Mouse (Mus musculus): ENCODE results near the gene Pik3r4.

Gene Pik3r4

GRCm38 (mm10) chr9:105642460-105643371 is at the start of gene Pik3r4:
Gene Pik3r4, plus strand, starts transcription at chr9:105642978.
- peak; percentile 99 for DNase-seq (ENCODE audit: low read depth, low spot score)

DNA sequence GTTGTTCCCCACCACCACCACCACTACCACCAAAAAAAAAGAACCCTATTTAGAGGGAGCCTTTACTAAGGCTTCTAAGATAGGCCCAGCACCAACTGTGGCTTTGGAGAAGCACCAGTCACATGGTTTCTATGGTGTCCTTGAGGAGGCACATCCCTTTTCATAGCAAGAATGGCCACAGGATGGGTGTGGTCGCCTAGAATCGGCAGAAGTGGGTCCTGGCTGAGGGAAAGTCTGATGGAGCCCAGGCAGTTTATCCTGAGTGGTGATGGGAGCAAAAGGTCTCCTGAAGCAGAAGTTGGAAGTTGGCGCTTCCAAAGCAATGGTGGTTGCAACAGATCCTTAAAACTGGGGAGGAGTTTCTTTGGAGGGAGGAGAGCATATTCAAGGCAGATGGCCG is 43.9 kb upstream of the Pik3r4 start:
- peak; percentile 63 for DNase-seq (ENCODE audit: low read depth, low spot score)

- no peak for DNase-seq (ENCODE audit: low read depth, low spot score)
Measured at GRCm38 (mm10) chr9:105611980-105612771, 30.6 kb upstream of the Pik3r4 start.

DNA sequence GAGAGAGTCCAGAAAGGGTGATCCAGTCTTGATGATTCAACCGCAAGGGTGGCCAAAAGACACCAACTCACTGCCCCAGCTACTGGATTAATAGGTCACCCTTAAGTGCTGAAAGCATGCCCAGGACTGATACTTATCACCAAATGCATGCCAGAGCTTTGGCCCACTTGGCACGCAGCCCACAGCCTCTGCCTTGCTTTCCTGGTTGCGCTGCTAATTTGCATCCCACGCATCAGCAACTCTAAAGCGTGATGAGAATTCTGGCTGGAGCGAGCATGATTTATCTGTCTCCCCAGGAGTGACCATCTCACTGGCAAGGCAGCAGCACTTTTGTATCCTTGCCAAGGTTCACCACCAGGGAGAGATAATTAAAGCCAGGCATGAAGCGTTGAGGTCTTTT is 29.9 kb upstream of the Pik3r4 start:
- no peak for DNase-seq (ENCODE audit: low read depth, low spot score)

DNA sequence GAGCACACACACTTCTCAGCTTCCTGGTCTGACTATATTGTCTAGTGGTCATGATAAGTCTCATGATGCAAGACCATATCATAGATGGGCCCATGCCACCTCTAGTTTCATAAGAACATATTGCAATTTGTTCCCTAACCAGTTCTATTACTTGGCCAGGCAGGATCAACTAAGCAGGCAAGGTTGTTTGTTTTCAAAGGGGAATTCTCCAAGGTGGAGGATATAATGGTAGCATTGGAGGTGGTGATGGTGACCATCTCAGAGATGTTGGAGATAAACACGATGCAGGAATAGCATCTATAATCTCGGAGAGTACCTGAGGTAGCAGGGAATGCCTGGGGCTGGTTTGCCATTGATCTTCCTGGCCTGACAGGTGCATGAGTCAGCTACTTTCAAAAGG is 26.8 kb upstream of the Pik3r4 start:
- DNase-seq (ENCODE audit: low read depth, low spot score) = no peak

GRCm38 (mm10) chr9:105617274-105617673 is 25.5 kb upstream of the Pik3r4 start:
- peak; percentile 70 for DNase-seq (ENCODE audit: low read depth, low spot score)

DNA sequence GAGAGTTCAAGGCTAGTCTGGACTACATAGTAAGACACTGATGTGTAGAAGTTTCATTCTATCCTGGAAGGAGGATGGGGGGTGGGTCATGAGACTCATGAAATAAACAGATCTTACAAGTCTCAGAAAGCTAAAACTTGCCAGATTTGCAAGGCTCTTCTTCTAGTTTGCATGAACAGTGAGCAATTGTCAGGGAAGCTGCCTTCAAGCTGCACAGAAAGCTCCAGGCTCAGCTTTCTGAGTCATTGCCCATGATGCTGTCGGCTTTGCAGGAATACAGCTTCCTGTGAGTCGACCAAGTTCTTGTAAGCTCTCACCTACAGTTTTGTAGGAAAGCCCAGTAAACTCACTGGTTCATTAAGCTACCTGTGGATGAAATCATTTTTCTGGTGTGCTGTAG is 8.8 kb upstream of the Pik3r4 start:
- no peak for DNase-seq (ENCODE audit: low read depth, low spot score)

DNA sequence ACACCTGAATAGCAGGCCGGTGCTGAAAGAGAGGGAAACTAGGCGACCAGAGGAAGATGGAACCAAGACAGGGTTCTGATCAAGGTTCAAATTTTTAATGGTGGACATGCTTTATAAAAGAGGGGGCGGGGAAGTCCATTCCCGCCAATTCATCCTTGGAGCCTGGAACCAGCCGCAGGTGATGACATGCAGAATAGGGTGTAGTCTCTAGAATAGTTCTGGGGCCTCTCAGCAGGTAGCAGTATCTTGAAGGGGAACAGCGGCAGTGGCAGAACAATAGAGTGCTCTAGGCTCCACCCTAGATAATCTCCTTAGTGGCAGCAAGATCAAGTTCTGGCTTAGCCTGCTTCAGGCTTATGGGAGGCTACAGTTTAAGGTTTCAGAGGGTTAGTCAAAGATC is 1.4 kb upstream of the Pik3r4 start:
- peak; percentile 83 for DNase-seq (ENCODE audit: low read depth, low spot score)

- no peak for DNase-seq (ENCODE audit: low read depth, low spot score)
Measured at GRCm38 (mm10) chr9:105656189-105656588, 13.4 kb downstream of the Pik3r4 start.

GRCm38 (mm10) chr9:105658216-105658615 is 15.4 kb downstream of the Pik3r4 start:
- no peak for DNase-seq (ENCODE audit: low read depth, low spot score)

GRCm38 (mm10) chr9:105659877-105660276 is 17.1 kb downstream of the Pik3r4 start:
- DNase-seq (ENCODE audit: low read depth, low spot score) = no peak

DNA sequence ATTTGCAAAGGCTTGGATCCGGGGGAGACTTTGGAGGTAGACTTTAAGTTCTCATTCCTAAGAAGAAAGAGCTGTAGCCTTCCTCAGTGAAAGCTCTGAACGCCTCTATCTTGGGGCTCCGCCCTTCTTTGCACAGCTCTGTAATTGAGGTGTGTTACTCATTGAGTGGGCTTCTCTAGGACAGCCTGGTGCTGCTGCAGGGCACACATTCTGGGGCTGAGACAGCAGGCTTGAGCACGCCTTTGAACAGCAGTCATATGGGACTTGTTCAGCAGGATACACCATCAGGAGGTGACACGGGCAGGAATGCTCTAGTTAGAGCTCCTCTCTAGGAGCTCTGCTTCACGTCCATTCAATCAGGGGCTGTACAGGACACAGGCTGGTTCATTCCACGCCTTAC is 22.5 kb downstream of the Pik3r4 start:
- no peak for DNase-seq (ENCODE audit: low read depth, low spot score)

- no peak for DNase-seq (ENCODE audit: low read depth, low spot score)
Measured at GRCm38 (mm10) chr9:105670916-105671315, 28.1 kb downstream of the Pik3r4 start.

DNA sequence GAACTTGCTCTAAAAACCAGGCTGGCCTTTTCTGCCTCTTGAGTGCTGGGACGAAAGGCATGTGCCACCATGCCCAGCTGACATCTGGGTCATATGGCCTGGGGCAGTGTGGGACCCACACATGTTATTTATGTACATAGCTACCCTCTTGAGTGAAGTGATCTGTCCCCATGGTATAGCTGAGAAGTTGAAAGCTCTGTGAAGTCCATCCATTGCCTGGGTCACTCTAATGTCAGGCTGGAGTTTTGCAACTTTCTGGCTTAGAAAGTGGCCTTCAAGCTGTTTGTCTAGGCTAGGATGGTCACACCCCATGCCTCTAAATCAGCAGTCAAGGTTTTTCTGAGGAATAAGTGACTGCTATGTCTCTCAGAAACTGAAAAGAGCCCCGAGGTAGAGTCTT is 29.3 kb downstream of the Pik3r4 start:
- no peak for DNase-seq (ENCODE audit: low read depth, low spot score)

- DNase-seq (ENCODE audit: low read depth, low spot score) = no peak
Measured at GRCm38 (mm10) chr9:105675941-105676340, 33.2 kb downstream of the Pik3r4 start.

- DNase-seq (ENCODE audit: low read depth, low spot score) = no peak
Measured at GRCm38 (mm10) chr9:105681386-105681785, 38.6 kb downstream of the Pik3r4 start.

GRCm38 (mm10) chr9:105684549-105685165 is 41.9 kb downstream of the Pik3r4 start:
- DNase-seq (ENCODE audit: low read depth, low spot score) = no peak

- no peak for DNase-seq (ENCODE audit: low read depth, low spot score)
Measured at GRCm38 (mm10) chr9:105689485-105689884, 46.7 kb downstream of the Pik3r4 start.

DNA sequence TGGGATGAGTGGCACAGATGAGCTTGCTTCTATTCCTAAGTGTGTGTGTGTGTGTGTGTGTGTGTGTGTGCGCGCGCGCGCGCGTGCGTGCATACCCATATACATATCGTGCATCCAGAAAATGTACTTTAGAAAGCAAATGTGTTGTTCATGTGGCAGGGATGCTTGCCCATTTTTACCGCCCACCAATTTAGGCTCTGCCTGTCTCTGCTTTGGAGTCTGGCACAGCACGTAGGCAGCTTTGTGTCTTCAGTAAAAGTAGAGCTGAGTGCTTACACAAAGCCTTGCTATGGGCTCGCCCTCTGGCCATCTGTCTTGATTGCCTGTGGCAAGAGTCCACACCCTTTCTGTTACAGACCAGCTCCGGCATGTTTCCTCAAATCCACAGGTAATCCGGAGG is 49.7 kb downstream of the Pik3r4 start:
- DNase-seq (ENCODE audit: low read depth, low spot score) = peak; percentile 56

DNA sequence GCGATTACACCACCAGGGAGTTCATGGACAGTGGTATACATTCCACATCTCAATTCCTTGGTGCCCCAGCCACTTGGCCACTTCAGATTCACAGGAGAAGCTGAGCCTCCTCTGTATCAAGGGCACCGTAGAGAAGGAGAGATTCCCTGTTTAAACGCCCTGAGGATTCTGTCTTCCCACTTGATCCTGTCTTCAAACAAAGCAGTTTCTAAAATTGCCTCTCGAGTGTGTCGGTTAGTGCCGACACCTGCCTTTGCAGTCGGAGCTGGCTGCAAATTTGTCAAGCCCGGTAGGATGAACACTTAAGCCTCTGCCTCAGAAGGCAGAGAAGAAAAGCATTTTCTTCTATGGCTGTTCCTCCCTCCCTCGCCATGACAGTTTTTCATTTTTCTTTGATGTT is 50.3 kb downstream of the Pik3r4 start:
- DNase-seq (ENCODE audit: low read depth, low spot score) = no peak

DNA sequence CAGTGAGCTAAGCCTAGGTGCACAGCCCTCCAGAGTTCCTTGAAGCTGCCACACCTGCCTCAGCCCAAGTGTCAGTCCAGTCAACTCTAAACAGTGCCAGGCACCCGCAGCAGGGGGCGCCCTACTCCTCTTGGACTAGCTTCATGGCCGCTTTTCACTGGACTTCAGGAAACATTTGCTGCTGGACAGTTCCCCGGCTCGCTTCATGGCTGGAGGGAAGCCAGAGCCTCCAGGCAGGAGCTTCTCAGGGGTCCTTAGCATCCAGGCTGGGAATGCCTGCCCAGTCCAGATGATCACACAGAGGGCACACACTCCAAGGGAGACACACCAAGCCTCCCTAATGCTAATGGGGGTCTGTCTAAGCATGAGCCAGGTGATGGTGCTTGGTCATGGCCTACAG is 51.1 kb downstream of the Pik3r4 start:
- peak; percentile 91 for DNase-seq (ENCODE audit: low read depth, low spot score)
